Mouse (Mus musculus) spleen, postnatal 10 days (tissue): ENCODE measurements around the gene Trpm8.

ENCODE experiments used
- DNase-seq, 2 experiments: peaks; one replicate each; pipeline ENCODE4 v3.0.0; 2021 to 2022; ENCODE audit warnings: low spot score in 2 of 2

Gene Trpm8

DNA sequence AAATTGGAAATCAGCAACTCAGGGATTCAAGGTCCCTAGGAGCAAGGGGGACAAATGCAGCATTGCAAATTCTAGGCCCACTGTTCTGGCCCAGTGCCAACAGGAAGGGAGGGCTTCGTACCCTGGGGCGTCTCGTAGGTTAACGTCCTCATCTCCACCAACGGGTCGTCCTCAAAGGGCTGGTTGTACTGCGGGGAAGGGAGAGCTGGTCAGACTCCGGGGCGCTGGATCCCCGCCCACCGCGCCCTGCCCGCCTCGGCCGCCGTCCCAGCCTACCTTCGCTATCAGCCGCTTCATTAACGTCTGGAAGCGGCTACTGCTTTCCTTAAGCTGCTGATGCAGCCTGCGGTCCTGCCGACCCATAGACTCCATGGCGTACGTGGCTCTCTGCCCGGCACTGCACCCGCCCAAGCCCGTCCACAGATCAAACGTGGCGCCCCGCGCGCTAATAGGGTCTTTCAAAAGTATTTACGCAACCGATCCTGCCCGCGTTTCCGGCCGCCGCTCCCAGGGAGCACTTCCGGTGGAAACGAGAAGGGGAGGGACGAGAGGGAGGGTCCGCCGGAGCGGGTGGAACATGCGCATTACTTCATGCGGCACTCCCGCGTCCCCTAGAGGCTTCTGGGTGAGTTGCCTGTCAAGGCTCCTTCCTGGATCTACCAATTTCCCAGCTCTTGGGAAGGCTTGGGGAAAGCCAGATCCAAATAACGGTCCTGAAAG is at the start of gene Trpm8, which contains the start of gene Hjurp:
Trpm8 (plus strand) TSS at position 564 of the 720 bp plus-strand sequence.
Hjurp (minus strand) TSS at position 536 of the 720 bp plus-strand sequence.
- peak; percentile 100 for DNase-seq

DNA sequence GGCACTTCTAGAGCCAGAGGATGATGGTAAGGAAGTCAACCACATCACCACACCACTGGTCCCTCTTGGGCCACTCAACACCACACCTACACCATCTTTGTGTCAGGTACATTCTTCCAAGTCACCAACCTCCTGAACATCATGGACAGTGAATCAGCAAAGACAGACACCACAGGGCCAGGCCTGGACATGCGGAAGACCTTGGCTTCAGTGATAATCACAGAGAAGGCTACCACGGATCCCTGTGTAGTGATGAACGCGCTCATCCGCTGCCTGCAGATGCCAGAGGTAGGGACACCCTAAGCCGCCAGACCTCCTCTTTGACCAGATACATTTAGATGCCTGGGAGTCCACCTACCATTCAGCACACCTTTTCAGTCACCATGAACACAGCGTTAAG is 49.3 kb upstream of the Trpm8 start:
- peak in 1 of 2 experiments; percentile 31 for DNase-seq

DNA sequence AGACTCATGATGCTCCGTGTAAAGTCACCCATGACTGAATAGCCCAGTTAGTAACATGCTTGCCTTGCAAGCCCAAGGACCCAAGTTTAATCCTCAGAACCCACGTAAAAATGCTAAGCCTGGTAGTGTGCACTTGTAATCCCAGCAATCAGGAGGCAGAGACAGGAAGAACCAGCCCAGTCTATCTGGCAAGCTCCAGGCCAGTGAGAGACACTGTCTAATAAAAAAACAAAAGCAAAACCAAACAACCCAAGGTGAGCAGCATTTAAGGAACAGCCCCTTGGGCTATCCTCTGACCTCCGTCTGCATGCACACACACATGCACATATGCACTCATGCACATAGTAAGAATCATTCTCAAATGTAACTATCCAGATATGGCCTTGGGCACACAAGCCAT is 47.9 kb upstream of the Trpm8 start:
- peak in 1 of 2 experiments; percentile 17 for DNase-seq

DNA sequence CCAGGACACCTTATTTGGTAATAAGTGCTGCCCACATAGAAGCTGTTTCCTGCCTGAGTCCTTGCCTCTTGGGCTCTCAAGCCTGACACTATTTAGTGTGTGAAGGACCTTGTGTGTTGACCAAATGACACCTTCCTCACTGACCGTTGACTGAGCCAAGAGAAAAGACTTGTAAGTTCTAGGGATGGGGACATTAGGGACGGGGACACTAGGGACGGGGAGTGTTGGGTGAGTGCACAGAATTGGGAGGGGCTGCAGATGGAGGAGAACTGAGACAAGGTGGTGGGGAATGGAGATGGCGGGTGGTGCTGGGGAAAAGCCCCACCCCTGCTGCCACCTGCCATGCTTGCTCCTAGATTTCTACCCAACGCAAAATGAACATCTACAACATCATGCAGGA is 47.5 kb upstream of the Trpm8 start:
- peak in 1 of 2 experiments; percentile 22 for DNase-seq

DNA sequence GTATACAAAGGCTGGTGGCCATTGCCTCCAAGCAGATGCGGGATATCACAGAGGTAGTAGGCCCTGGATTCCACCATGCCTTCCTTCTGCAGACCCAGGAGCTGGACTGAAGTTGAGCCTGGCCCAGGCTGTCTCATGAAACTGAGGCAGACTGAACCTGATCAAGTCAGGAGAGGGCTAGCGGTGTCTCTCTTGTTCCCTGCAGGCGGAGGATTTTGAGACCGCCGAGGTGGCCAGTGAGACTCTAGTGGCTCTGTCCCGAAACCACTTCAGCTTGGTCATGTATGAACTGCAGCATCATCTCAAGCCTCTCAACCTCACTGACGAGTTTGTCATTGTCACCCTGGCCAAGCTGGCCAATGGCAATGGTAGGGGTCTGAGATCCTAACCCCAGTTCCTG is 47.0 kb upstream of the Trpm8 start:
- peak in 1 of 2 experiments; percentile 28 for DNase-seq

DNA sequence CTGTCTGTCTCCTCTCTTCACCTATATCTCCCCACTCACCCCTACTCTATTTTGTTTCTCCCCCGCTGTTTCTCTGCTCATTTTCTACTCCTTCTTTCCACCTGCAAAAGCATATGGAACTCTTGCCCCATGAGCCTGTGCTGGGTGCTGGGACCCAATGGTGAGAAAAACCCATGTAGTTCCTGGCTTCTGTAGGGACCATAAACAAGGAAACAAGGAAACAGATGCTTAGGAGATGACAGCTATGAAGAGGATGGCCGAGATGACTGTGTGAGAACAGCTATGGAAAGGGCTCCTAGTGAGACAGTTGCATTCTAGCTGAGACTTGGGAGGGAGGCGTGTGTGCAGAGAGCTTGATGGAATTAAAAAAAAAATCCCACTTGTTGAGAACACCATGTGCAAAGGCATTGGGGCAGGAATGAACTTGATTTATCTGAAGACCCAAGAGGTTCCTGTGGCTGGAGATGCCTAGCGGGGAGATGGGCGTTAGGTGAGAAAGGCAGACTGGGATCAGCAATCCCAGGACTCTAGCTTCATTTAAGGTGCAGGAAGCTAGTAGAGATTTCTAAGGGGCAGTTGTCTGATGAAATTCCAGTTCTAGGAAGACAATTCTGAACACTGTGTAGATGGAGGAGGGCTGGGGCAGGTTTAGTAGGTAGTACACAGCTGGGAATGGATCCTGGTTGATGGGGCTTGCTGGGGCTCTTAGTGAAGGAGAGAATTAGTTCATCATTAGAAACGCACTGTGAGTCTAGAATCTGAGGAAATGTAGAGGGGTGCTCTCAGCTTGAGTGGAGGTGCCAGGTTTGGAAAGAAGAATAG is 46.3 kb upstream of the Trpm8 start:
- DNase-seq = peak in 1 of 2 experiments; percentile 15

DNA sequence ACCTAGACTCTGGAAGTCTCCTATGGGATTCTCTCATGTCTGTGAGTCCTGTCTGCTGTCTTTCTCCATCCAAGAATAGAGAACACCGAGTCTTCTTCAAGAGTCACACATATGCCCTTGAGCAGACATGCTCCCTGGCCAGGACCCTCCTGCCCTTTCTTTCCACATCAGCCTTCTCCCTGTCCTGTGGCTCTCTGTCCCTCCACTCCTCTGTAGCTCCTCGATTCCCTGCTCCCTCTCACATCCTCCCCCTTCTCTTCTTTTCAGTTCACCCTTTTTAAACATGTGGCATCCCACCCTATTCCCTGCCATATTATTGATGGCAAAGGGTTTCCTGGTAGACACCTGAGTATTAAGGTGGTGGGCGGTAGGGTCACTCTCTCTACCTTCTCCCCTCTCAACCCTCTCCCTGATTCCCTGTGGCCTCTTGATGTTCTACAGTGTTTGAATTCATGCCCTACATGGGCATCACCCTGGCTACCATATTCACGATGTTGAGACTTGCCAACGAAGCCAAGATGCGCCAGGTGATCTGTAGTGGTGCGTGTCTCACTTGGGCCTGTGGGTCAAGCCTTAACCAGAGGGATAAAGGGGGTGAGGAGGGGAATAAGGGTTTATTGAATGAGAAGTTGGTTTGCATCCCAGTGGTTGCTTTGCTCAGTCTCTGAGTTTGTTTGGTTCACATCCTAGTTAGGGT is 45.5 kb upstream of the Trpm8 start:
- DNase-seq = peak in 1 of 2 experiments; percentile 26

DNA sequence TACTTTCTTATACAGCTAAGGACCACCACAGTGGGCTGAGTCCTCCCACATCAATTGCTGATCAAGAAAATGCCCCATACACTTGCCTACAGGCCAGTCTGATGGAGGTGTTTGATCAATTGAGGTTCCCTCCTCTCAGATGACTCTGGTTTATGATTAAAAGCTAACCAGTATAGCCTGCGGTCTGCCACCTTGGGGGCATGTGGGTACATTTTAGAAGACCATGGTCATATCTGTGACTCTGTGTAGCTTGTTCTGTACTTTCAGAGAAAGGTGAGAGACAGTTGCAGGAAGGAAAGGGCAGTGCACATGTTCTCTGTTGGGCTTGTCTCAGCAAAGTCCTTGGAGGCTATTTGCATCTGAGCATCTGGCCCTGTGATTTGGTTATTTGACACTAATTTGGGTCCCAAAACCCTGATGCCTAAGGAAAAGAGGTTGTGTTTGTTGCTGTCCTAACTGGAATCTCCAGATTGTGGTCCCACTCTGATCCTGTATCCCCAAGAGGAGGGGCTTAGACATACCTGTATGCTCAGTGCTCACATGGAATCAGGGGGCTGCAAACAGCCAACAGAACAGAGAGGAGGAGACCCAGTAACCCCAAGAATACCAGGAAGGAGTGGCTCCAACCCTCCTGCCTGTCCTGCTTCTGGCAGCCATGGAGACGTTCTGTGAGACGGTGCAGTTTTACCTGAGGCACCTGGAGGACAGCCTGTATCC is 44.6 kb upstream of the Trpm8 start:
- peak in 1 of 2 experiments; percentile 25 for DNase-seq

DNA sequence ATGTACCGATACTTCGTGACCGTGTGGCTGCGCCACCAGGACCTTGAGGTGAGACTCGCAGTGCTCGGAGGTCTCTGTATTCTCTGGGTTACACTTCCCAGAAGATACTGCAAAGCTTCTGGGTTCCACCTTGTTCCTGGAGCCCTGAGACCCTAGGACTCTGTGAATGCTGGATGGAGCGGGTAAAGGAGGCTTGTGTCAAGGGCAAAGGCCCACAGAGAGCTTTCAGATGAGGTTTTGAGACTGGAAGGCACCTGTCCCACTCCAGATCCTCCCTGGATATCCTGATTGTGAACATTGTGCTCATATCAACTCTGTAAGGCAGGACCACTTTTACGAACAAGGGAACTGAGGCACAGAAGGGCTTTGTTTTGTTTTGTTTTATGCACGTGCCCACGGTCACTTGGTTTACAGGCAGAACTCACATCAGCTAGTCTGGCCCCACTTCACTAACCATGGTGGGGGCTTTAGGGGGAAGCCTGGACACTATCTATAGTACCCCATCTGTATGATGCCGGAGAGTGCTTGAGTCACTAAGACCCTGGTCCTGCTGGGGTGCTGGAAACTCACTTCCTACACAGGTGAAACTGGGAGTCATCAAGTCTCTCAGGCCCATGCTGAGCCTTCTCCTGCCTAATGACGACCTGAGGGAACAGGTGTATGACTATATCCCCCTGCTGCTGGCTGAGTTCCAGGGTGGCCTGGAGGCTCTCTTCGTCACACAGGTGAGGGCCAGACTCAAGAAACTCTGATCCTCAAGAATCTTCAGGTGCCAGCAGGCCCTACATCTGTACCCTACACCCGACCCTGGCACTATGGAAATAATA is 43.8 kb upstream of the Trpm8 start:
- no peak for DNase-seq

DNA sequence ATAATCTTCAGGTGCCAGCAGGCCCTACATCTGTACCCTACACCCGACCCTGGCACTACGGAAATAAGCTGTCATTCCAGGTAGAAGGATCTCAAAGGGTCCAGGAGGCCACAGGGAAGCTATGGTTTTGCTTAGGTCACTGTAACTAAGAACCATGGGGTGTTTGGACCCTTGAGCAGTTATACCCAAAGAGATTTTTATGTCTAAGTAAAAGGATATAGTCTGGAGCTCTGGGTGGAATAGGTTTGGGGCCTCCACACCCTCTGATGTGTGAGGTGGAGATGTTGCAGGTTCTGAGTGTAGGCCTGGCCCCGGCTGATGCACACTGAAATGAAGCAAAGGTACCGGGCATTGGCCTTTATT is 43.2 kb upstream of the Trpm8 start:
- DNase-seq = no peak

DNA sequence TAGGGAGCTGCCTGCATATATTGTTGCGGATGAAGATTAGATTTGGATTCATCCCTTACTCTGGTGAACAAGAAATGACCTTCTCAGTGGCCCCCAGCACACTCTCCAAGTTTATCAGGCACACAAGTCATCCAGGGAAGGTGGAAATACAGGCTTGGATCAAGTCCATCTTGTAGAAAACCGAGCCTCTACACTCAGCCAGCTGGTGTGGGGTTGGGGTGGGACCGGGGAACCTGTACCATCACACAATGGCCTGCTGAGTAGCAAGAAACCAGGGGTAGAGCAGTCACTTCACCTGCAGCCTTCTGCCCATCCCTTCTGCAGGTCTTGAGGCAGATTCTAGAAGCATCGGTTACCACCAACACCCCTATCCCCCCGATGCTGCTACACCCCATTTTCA is 42.8 kb upstream of the Trpm8 start:
- no peak for DNase-seq

DNA sequence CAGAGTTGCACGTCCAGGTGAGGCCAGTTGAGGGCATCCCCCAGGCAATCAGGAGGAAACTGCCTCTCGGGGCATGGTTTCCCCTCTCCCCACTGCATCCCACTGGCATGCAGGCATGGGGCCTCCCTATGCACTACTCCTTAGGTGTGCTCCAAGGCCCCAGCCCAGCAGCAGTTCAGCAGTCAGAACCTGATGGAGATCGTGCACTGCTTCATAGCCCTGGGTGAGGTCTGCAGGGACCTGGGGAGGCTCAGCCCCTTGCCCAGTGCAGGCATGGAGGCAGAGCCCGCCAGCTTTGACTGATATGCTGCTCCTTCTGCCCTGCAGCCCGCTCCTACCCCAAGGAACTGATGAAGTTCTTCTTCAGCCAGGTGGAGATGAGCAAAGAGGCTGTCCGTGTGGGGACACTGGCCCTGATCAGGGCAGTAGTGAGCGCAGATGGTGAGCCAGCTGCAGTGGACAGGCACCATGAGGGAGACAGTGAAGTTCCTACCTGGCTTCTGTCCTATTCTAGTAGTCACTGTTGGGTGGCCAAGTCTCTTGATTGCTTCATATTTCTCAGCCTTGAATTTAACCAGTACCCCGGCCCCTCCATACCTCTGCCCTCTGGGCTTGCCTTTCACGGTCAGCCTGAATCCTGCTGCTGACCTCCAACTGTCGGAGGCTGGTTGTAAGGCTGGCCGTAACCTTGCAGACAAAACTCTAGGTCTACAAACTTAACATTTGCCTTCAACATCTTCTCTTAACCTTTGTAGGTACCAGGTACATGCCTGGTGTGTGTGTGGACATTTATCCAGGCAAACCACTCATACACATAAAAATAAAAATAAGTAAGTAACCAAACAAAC is 42.2 kb upstream of the Trpm8 start:
- DNase-seq = no peak

DNA sequence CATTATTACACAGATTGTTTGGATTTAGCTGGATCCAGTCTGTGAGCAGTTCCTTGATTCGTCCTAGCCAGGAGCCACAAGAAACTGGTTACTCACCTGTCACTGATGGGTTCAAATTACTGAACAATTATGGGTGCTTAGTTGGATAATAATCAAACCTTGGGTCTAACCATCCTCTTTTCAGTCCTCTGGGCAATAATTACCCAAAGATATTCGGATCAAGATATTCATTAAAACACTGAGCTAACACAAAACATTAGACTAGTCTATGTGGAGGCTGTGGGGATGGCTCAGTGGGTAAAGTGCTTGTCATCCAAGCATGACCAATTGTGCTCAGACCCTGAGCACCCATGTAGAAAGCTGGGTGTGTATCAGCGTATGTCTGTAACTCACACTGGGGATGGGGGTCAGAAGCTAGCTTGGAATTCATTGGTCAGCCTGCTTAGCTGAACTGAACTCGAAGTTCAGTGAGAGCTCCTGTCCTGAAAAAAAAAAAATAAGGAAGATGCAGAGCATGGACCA is 41.5 kb upstream of the Trpm8 start:
- no peak for DNase-seq

DNA sequence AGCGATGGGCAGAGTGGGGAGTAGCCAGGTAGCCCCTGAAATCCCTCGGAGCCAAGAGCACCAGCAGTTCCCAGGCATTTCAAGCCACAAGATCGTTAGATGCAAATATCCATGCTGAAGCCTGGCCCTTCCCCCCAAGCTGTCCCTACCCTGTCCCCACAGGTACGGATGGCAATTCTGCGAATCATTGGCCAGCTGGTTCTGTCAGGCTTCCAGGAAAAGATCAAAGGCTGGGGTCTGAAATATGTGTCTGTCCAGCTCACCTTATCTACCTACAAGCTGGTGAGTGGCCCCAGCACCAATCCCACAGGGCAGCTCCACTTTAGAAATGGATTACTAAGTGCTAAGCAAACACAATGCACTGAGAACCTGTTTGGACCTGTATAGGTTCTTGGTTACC is 40.1 kb upstream of the Trpm8 start:
- DNase-seq = no peak

DNA sequence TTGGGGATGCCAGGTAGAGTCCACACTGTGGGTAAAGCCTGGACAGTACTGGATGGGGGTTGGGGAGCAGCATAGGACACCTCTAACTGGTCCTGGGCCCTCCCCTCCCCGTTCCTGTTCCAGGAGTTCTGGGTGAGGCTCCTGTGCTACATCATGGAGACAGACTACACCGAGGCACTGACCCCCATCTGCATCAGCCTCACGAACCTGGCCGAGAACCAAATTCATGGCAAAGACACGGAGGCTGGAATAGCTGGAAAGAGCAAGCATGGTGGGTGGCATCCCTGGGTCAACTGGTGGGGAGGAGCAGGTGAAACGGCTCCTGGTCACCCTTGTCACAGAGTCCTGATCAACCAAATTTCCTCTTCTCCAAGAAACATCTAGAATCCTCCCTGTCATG is 38.7 kb upstream of the Trpm8 start:
- no peak for DNase-seq

DNA sequence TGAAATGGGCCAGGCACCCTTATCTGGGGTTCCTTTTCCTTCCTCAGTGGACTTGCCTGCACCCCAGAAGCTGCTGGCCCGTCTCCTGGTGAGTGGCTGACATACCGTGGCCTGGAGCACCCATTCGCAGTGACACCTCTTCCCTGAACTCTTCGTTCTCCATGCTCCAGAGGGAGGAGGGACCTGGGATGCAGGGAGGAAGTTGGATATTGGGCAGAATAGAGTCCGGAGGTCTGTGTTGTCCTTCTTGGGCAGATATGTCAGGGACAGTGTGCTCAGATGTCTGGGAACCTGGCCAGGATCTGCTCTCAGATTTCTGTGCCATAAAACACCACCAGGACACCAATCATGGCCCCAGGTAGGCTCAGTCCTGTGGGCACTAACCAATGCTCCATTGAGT is 37.4 kb upstream of the Trpm8 start:
- DNase-seq = no peak

DNA sequence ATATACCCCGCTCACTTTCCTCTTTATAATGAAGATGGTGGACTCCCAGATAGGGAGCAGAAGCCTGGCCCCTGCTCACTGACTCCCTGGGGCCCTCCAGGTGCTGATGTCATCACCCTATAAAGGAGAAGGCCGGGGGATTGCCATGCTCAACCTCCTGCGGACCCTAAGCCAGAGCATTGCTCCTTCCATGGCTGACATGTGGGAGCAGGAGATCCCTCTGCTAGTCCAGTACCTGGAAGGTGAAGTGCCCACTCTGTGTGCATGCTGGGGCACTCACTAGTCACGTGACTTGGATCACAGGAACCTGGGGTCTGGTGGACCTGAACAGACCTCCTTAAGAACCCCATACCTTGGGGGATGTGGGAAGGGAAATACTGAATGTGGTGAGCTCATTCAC is 36.9 kb upstream of the Trpm8 start:
- DNase-seq = no peak

DNA sequence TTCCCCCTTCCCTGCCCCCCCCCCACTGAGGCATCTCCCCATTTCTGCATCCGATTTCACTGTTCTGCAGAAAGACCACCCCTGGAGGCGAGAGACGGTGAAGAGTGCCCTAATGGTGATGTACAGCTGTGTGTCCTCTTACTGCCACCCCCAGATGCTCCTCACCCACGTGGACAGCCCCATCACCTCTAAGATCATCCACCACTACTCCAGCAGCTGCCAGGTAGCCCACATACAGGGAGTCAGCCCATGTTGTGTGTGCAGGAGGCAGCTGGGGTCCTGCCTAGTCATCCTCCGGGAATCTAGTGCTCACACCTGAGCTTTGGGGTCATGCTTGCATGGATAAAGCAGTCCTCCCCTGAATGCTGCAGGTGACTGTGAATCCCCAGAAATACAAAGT is 33.6 kb upstream of the Trpm8 start:
- no peak for DNase-seq

DNA sequence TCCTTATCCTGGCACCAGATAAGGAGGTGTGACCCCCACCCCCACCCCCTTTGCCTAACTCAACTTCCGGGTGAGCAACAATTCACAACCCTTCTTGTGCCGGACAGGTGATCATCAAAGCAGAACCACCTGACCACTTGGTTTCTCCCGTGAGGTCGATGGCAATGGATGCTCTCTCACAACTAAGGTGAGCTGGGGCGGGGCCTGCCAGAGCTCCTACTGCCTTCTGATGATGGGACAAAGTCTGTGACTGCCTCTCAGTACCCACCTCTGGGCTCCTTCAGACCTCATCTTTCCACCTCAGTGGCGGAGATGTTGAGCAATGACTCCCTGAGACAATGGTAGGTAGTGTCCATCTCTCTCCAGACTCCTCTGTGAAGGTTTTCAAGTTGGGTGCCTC is 31.6 kb upstream of the Trpm8 start:
- DNase-seq = no peak

DNA sequence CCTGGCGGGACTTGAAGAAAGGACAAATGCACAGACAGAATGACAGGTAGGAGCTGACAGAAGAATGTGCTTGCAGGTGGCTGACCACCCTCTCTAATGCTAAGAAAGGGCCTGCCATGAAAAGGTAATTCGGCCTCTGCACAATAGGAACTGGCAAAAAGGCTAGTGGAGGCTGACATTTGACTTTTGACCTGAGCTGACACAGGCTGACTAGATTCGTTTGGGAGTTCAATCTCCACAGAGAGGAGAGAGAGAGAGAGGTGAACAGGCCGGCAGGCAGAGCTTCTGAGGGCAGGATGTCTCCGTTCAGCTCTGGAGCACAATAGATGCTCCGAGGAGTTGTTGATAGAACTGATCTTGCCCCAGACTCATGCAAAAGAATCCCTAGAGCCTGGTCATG is 31.1 kb upstream of the Trpm8 start:
- no peak for DNase-seq
